Mouse (Mus musculus) ES-E14 (cell line): ENCODE data around the gene Creb3. TPM values are rescaled to one million over a fixed set of nuclear protein-coding genes. Genes with fewer than 3 reads are reported as not detected.
A peak's percentile ranks its signal among the peaks of the same experiment; 100 is the strongest.
"Not testable (repeated sequence)": the region's sequence is repeated elsewhere in the genome, so short reads cannot be mapped to it uniquely, and the experiment has no call there.

Experiments used
- DNase-seq: peaks from one replicate; pipeline ENCODE4 v3.0.0-alpha.2; 2013; ENCODE audit warnings: low read depth, low spot score
- H3K27ac ChIP-seq: 2 replicates; pipeline ENCODE4 v1.5.1; 2012; ENCODE audit warnings: low read depth, mild to moderate bottlenecking, low read length, moderate library complexity, mixed read lengths; ENCODE audit not compliant: poor library complexity, insufficient read depth, severe bottlenecking
- H3K36me3 ChIP-seq: 2 replicates; pipeline ENCODE4 v1.6.1; 2012; ENCODE audit warnings: mild to moderate bottlenecking, low read length, moderate library complexity, mixed read lengths; ENCODE audit not compliant: control insufficient read depth, poor library complexity, insufficient read depth, severe bottlenecking
- H3K4me1 ChIP-seq, 2 experiments: fragments of 150-350 bp in 1 of 2; sonication (generic) in 1 of 2; 2 replicates each; pipeline ENCODE4 v1.6.1; 2012; ENCODE audit warnings: low read length in 2 of 2, mild to moderate bottlenecking in 1 of 2, mixed read lengths in 1 of 2; ENCODE audit not compliant: control insufficient read depth in 2 of 2, insufficient read depth in 2 of 2, poor library complexity in 1 of 2
- H3K4me3 ChIP-seq, 2 experiments: fragments of 150-350 bp in 1 of 2; sonication (generic) in 1 of 2; 2 replicates each; pipeline ENCODE4 v1.5.1; 2012; ENCODE audit warnings: low read length in 2 of 2, low read depth in 1 of 2, mild to moderate bottlenecking in 1 of 2, mixed read lengths in 1 of 2; ENCODE audit not compliant: insufficient read depth in 1 of 2, poor library complexity in 1 of 2, severe bottlenecking in 1 of 2
- H3K9ac ChIP-seq: 2 replicates; pipeline ENCODE4 v1.6.1; 2012; ENCODE audit warnings: low read depth, mild to moderate bottlenecking, low read length, mixed read lengths; ENCODE audit not compliant: poor library complexity, insufficient read depth, severe bottlenecking
- H3K9me3 ChIP-seq: fragments of 150-350 bp; sonication (generic); 2 replicates; pipeline ENCODE4 v1.6.1; 2012; ENCODE audit warnings: low read depth, mild to moderate bottlenecking, low read length; ENCODE audit not compliant: control insufficient read depth, insufficient read depth
- CHD2 ChIP-seq: IDR thresholded peaks from 2 replicates; pipeline ENCODE4 v1.6.1; 2014; ENCODE audit warnings: mild to moderate bottlenecking, low read depth, low read length, inconsistent platforms
- HCFC1 ChIP-seq: IDR thresholded peaks from 2 replicates; pipeline ENCODE4 v1.6.1; 2012; ENCODE audit warnings: low read length, inconsistent platforms, borderline replicate concordance; ENCODE audit not compliant: insufficient read depth
- MAFK ChIP-seq: IDR thresholded peaks from 2 replicates; pipeline ENCODE4 v1.6.1; 2014; ENCODE audit warnings: mild to moderate bottlenecking, low read depth, low read length, inconsistent platforms; ENCODE audit not compliant: insufficient read depth
- ZC3H11A ChIP-seq: IDR thresholded peaks from 2 replicates; pipeline ENCODE4 v1.6.1; 2012; ENCODE audit warnings: low read depth, mild to moderate bottlenecking, inconsistent platforms, low read length, borderline replicate concordance
- ZNF384 ChIP-seq: IDR thresholded peaks from 2 replicates; pipeline ENCODE4 v1.6.1; 2012; ENCODE audit warnings: low read depth, low read length, inconsistent platforms
- in situ Hi-C, 2 experiments: fragments of 600-800 bp; cut with MboI; formaldehyde crosslinking; loops; one replicate each; pipeline ENCODE4 v1.15.1; 2025; ENCODE audit warnings: low sequenced_read_pairs in 2 of 2, inconsistent platforms in 1 of 2; ENCODE audit not compliant: unreplicated experiment in 2 of 2
- total RNA-seq: library from RNA; depleted of rRNA; stranded (reverse); fragments of 300-350 nt; gene quantifications from 2 replicates; pipeline ENCODE4 v1.2.3, GENCODE M21; 2012

Gene Creb3
- total RNA-seq, 1 experiment, result 51.0 TPM

DNA sequence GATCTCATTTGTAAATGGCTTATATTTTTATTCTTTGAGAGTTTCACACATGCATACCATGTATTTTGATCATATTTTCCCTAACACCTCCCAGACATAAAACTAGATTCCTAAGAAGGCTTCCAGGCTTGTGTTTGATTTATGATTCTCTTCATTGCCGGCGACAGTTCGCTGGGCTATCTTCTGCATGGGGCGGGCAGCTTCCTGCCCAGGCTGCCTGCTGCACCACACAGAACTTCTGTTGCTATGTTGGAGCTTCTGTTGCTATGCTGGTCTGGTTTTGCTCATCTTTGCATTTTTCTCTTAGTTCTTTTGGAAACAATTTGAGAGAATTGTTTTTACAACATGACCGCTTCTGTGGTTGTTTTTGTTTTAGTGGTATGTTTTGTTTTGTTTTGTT, 29.4 kb downstream of the Creb3 start:
- in situ Hi-C loops, result no loop called here
- H3K4me1 ChIP-seq, result peaks cover 0 to 2% of the 10 kb centered on the region in 2 experiments; a peak in 1 of 4 replicates
- no peaks in the 10 kb centered on the region for H3K36me3 ChIP-seq
- no peaks in the 10 kb centered on the region for H3K9me3 ChIP-seq
- no peak overlapping the region for H3K4me3 ChIP-seq
- TF ChIP-seq HCFC1 (no peak), MAFK (no peak), ZC3H11A (no peak), ZNF384 (no peak), CHD2 (no peak)
- no peak overlapping the region for H3K9ac ChIP-seq
- DNase-seq, result no peak
- no peak overlapping the region for H3K27ac ChIP-seq

DNA sequence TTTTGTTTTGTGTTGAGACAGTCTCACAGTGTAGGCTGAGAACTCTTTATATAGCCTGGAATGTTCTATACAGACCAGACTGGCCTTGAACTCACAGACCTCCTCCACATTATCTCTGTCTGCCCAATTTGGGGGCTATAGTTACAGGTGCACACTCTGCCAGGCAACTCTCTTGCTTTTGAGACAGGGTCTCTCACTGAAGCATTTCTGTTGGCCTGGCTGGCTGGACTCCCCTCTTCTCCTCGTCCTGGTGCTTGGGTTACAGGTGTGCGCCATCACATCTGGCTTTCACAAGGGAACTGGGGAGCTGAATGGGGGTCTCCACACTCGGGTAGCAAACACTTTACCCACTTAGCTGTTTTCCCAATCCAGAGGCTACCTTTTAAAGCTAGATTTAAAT, 29.8 kb downstream of the Creb3 start:
- in situ Hi-C loops, result no loop called here
- H3K36me3 ChIP-seq, result no peaks in the 10 kb centered on the region
- TF ChIP-seq ZC3H11A (no peak), HCFC1 (no peak), CHD2 (no peak), MAFK (no peak), ZNF384 (no peak)

DNA sequence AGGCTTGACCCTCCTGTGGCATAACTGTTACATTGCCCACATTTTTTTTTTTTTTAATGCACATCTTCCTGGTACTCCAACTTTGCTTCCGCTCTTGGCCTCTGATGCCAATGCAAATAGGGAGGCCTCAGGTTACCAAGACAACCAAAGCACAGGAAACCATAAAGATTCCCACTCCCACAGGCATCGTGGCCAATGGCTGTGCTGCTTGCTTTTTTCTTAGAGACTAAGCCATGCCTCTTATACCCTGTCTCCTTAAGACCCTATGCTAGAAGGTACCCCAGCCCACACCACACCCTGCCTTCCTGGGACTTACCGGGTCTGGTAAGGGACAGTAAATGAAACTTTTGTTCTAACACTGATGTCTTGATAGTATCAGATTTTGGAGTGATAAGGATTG, 31.3 kb downstream of the Creb3 start:
- no peak for DNase-seq
- TF ChIP-seq ZC3H11A, result no peak
- no peak for TF ChIP-seq ZNF384
- no peak for TF ChIP-seq HCFC1
- TF ChIP-seq MAFK, result no peak
- no peak for TF ChIP-seq CHD2

More for the DNA sequence above, 29.8 kb downstream of the Creb3 start:
- Histone ChIP-seq H3K9me3 (no peaks in the 10 kb centered on the region), H3K4me1 (peaks cover 0 to 2% of the 10 kb centered on the region in 2 experiments; a peak in 1 of 4 replicates), H3K9ac (no peak overlapping the region), H3K4me3 (no peak overlapping the region), H3K27ac (no peak overlapping the region)
- DNase-seq, result no peak

DNA sequence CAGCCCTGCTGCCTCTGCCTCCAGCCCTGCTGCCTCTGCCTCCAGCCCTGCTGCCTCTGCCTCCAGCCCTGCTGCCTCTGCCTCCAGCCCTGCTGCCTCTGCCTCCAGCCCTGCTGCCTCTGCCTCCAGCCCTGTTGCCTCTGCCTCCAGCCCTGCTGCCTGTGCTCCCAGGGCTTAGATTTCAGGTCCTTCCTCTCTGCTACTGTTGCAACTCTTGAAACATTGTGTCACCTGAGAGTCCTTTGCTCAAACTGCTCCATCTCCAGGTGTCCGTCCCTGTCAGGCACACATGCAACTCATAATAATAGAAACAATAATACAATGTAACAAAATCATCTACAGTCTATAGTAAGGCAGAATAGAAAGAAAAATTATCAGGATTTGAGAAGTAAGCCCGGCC, 34.5 kb downstream of the Creb3 start:
- H3K36me3 ChIP-seq, H3K9me3 ChIP-seq, H3K9ac ChIP-seq, H3K27ac ChIP-seq, H3K4me1 ChIP-seq, in situ Hi-C loops, DNase-seq, H3K4me3 ChIP-seq: not testable (repeated sequence)

More for the DNA sequence above, 31.3 kb downstream of the Creb3 start:
- H3K4me1 ChIP-seq, result no peaks in the 10 kb centered on the region; a peak in 1 of 4 replicates
- in situ Hi-C loops, result no loop called here
- H3K36me3 ChIP-seq, result no peaks in the 10 kb centered on the region
- no peaks in the 10 kb centered on the region for H3K9me3 ChIP-seq
- no peak overlapping the region for H3K27ac ChIP-seq
- H3K9ac ChIP-seq, result no peak overlapping the region
- H3K4me3 ChIP-seq, result no peak overlapping the region

DNA sequence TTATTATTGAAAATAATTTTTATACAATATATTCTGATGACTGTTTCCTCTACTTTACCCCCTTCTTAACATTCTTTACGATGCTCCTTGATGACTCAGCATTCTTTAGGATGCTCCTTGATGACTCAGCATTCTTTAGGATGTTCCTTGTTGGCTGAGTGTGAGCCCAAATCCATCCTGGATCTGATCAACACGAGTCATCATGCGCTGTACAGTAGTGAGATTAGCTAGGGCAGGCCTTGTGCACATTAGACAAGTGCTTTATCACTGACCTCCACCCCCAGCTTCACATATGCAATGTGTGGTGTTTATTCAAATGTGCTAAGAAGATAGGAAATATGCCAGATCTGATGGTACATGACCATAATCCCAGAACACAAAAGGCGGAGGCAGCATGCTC, 36.1 kb downstream of the Creb3 start:
- Histone ChIP-seq H3K9me3 (no peaks in the 10 kb centered on the region), H3K4me3 (no peak overlapping the region), H3K36me3 (no peaks in the 10 kb centered on the region), H3K27ac (no peak overlapping the region), H3K4me1 (no peaks in the 10 kb centered on the region; a peak in 1 of 4 replicates), H3K9ac (no peak overlapping the region)
- no peak for DNase-seq
- TF ChIP-seq ZC3H11A (no peak), MAFK (peak; percentile 96), HCFC1 (no peak)
- in situ Hi-C loops, result no loop called here
